Mouse (Mus musculus): ENCODE data around the gene Tead3. TPM values are rescaled to one million over a fixed set of nuclear protein-coding genes. Genes with fewer than 3 reads are reported as not detected.

The Tead3 gene
- polyA plus RNA-seq, 1 experiment from 2014 or later = 15.4 TPM

- H3K4me3 ChIP-seq = no peak overlapping the region
- peaks cover 41% of the 10 kb centered on the region for H3K36me3 ChIP-seq
- no peaks in the 10 kb centered on the region for H3K27me3 ChIP-seq
- H3K4me2 ChIP-seq (replicated peaks) = no peak overlapping the region
- H3K27ac ChIP-seq = peak overlapping the region; percentile 72; the same call in 1 of the 2 replicates
- WGBS = 44% methylated on average over 4 of the region's 4 CpGs
- H3K4me1 ChIP-seq = peaks cover 22% of the 10 kb centered on the region
- H3K9ac ChIP-seq = peak overlapping the region; percentile 32; the same call in 1 of the 2 replicates
- ATAC-seq (ENCODE audit: low FRiP score, low read depth) = no peak
- no peaks in the 10 kb centered on the region for H3K9me3 ChIP-seq
These were observed 56.9 kb downstream of the Tead3 start for GRCm38 (mm10) chr17:28293716-28294115.

GRCm38 (mm10) chr17:28291346-28291745, 59.3 kb downstream of the Tead3 start:
- no peak for ATAC-seq (ENCODE audit: low FRiP score, low read depth)
- H3K4me2 ChIP-seq (replicated peaks) = no peak overlapping the region
- peaks cover 28% of the 10 kb centered on the region for H3K4me1 ChIP-seq
- H3K27me3 ChIP-seq = no peaks in the 10 kb centered on the region
- H3K36me3 ChIP-seq = peaks cover 34% of the 10 kb centered on the region
- no peak overlapping the region for H3K27ac ChIP-seq
- H3K9me3 ChIP-seq = no peaks in the 10 kb centered on the region
- 83% methylated on average over 7 of the region's 7 CpGs for WGBS
- H3K9ac ChIP-seq = no peak overlapping the region
- no peak overlapping the region for H3K4me3 ChIP-seq

GRCm38 (mm10) chr17:28290671-28291070, 59.9 kb downstream of the Tead3 start:
- Histone ChIP-seq H3K27me3 (no peaks in the 10 kb centered on the region), H3K4me3 (no peak overlapping the region), H3K4me1 (peaks cover 34% of the 10 kb centered on the region), H3K27ac (no peak overlapping the region), H3K9ac (no peak overlapping the region), H3K4me2 (replicated peaks) (no peak overlapping the region), H3K9me3 (no peaks in the 10 kb centered on the region), H3K36me3 (peaks cover 31% of the 10 kb centered on the region)
- ATAC-seq (ENCODE audit: low FRiP score, low read depth) = no peak
- 80% methylated on average over 11 of the region's 11 CpGs for WGBS

- Histone ChIP-seq H3K4me2 (replicated peaks) (no peak overlapping the region), H3K9ac (no peak overlapping the region), H3K36me3 (peaks cover 29% of the 10 kb centered on the region), H3K27me3 (no peaks in the 10 kb centered on the region), H3K9me3 (no peaks in the 10 kb centered on the region), H3K4me1 (peaks cover 35% of the 10 kb centered on the region), H3K27ac (no peak overlapping the region), H3K4me3 (no peak overlapping the region)
- WGBS = 75% methylated on average over 3 of the region's 3 CpGs
- ATAC-seq (ENCODE audit: low FRiP score, low read depth) = no peak
These were observed 60.4 kb downstream of the Tead3 start for GRCm38 (mm10) chr17:28290262-28290661.

GRCm38 (mm10) chr17:28287980-28288379, 62.6 kb downstream of the Tead3 start:
- no peaks in the 10 kb centered on the region for H3K27me3 ChIP-seq
- H3K36me3 ChIP-seq = peaks cover 29% of the 10 kb centered on the region
- no peak for ATAC-seq (ENCODE audit: low FRiP score, low read depth)
- 69% methylated on average over 5 of the region's 5 CpGs for WGBS
- H3K4me1 ChIP-seq = peaks cover 36% of the 10 kb centered on the region
- no peak overlapping the region for H3K4me3 ChIP-seq
- no peaks in the 10 kb centered on the region for H3K9me3 ChIP-seq
- H3K27ac ChIP-seq = no peak overlapping the region
- no peak overlapping the region for H3K4me2 ChIP-seq (replicated peaks)
- no peak overlapping the region for H3K9ac ChIP-seq

- H3K36me3 ChIP-seq = peaks cover 27% of the 10 kb centered on the region
- peaks cover 40% of the 10 kb centered on the region for H3K4me1 ChIP-seq
- H3K4me3 ChIP-seq = no peak overlapping the region
- H3K9me3 ChIP-seq = no peaks in the 10 kb centered on the region
- no peak overlapping the region for H3K4me2 ChIP-seq (replicated peaks)
- no peak overlapping the region for H3K27ac ChIP-seq
- ATAC-seq (ENCODE audit: low FRiP score, low read depth) = no peak
- WGBS = 77% methylated on average over 8 of the region's 8 CpGs
- no peaks in the 10 kb centered on the region for H3K27me3 ChIP-seq
- no peak overlapping the region for H3K9ac ChIP-seq
These were observed 63.0 kb downstream of the Tead3 start for GRCm38 (mm10) chr17:28287578-28287977.

GRCm38 (mm10) chr17:28286964-28287363, 63.7 kb downstream of the Tead3 start:
- WGBS = 58% methylated on average over 5 of the region's 5 CpGs

GRCm38 (mm10) chr17:28286133-28286532, 64.5 kb downstream of the Tead3 start:
- peak overlapping the region; percentile 51; the same call in 1 of the 2 replicates for H3K9ac ChIP-seq
- ATAC-seq (ENCODE audit: low FRiP score, low read depth) = no peak
- peaks cover 16% of the 10 kb centered on the region; the same call in 1 of the 2 replicates for H3K36me3 ChIP-seq
- H3K4me1 ChIP-seq = peaks cover 48% of the 10 kb centered on the region
- H3K27ac ChIP-seq = no peak overlapping the region; the same call in 1 of the 2 replicates
- no peak overlapping the region for H3K4me2 ChIP-seq (replicated peaks)
- no peaks in the 10 kb centered on the region for H3K9me3 ChIP-seq
- H3K27me3 ChIP-seq = no peaks in the 10 kb centered on the region
- 78% methylated on average over 10 of the region's 10 CpGs for WGBS
- H3K4me3 ChIP-seq = no peak overlapping the region

More at GRCm38 (mm10) chr17:28286964-28287363, 63.7 kb downstream of the Tead3 start:
- peaks cover 42% of the 10 kb centered on the region for H3K4me1 ChIP-seq
- H3K27me3 ChIP-seq = no peaks in the 10 kb centered on the region
- no peak for ATAC-seq (ENCODE audit: low FRiP score, low read depth)
- no peaks in the 10 kb centered on the region for H3K9me3 ChIP-seq
- H3K4me2 ChIP-seq (replicated peaks) = no peak overlapping the region
- no peak overlapping the region for H3K4me3 ChIP-seq
- H3K36me3 ChIP-seq = peaks cover 21% of the 10 kb centered on the region
- H3K27ac ChIP-seq = no peak overlapping the region
- H3K9ac ChIP-seq = no peak overlapping the region

GRCm38 (mm10) chr17:28283199-28283598, 67.4 kb downstream of the Tead3 start:
- no peak overlapping the region for H3K9ac ChIP-seq
- no peak for ATAC-seq (ENCODE audit: low FRiP score, low read depth)
- 57% methylated on average over 10 of the region's 10 CpGs for WGBS
- no peaks in the 10 kb centered on the region for H3K9me3 ChIP-seq
- no peaks in the 10 kb centered on the region for H3K27me3 ChIP-seq
- H3K4me2 ChIP-seq (replicated peaks) = no peak overlapping the region
- peaks cover 77% of the 10 kb centered on the region for H3K4me1 ChIP-seq
- H3K4me3 ChIP-seq = no peak overlapping the region
- no peak overlapping the region; the same call in 1 of the 2 replicates for H3K27ac ChIP-seq
- peaks cover 7% of the 10 kb centered on the region; the same call in 1 of the 2 replicates for H3K36me3 ChIP-seq

- Histone ChIP-seq H3K36me3 (peaks cover 3% of the 10 kb centered on the region; the same call in 1 of the 2 replicates), H3K4me1 (peaks cover 87% of the 10 kb centered on the region), H3K9ac (no peak overlapping the region), H3K4me3 (no peak overlapping the region), H3K4me2 (replicated peaks) (no peak overlapping the region), H3K9me3 (no peaks in the 10 kb centered on the region), H3K27ac (no peak overlapping the region), H3K27me3 (no peaks in the 10 kb centered on the region)
- WGBS = 89% methylated on average over 7 of the region's 7 CpGs
- ATAC-seq (ENCODE audit: low FRiP score, low read depth) = no peak
These were observed 68.7 kb downstream of the Tead3 start for GRCm38 (mm10) chr17:28281866-28282441.

Other genes starting within 250 kb of the Tead3 start
- gene Scube3, start 208.7 kb downstream of the Tead3 start, polyA plus RNA-seq (2015; fragmentation: Nextera tagmentation; extraction: Ambion mirVana) = 10.3 and 11.3 TPM in 2 replicates
- 42.2 and 43.6 TPM in 2 replicates for gene Zfp523, start 173.7 kb downstream of the Tead3 start, polyA plus RNA-seq (2015; fragmentation: Nextera tagmentation; extraction: Ambion mirVana)
- gene Def6, start 143.0 kb downstream of the Tead3 start, polyA plus RNA-seq (2015; fragmentation: Nextera tagmentation; extraction: Ambion mirVana) = 10.8 and 12.1 TPM in 2 replicates
- 3.0 and 3.4 TPM in 2 replicates for gene Ppard, start 118.1 kb downstream of the Tead3 start, polyA plus RNA-seq (2015; fragmentation: Nextera tagmentation; extraction: Ambion mirVana)
- 36.0 and 37.3 TPM in 2 replicates for gene Fance, start 37.3 kb downstream of the Tead3 start, polyA plus RNA-seq (2015; fragmentation: Nextera tagmentation; extraction: Ambion mirVana)
- 580 and 609 TPM in 2 replicates for gene Rpl10a, start 22.3 kb downstream of the Tead3 start, polyA plus RNA-seq (2015; fragmentation: Nextera tagmentation; extraction: Ambion mirVana)
- 7.1 and 7.5 TPM in 2 replicates for gene Tulp1, start 14.4 kb upstream of the Tead3 start, polyA plus RNA-seq (2015; fragmentation: Nextera tagmentation; extraction: Ambion mirVana)
- gene Fkbp5, start 166.7 kb upstream of the Tead3 start, polyA plus RNA-seq (2015; fragmentation: Nextera tagmentation; extraction: Ambion mirVana) = 26.2 and 27.3 TPM in 2 replicates
- gene Armc12, start 180.0 kb upstream of the Tead3 start, polyA plus RNA-seq (2015; fragmentation: Nextera tagmentation; extraction: Ambion mirVana) = not detected in 2 replicates
- gene Clpsl2, start 198.6 kb upstream of the Tead3 start, polyA plus RNA-seq (2015; fragmentation: Nextera tagmentation; extraction: Ambion mirVana) = not detected in 2 replicates
- 0.60 and 0.91 TPM in 2 replicates for gene Clps, start 209.9 kb upstream of the Tead3 start, polyA plus RNA-seq (2015; fragmentation: Nextera tagmentation; extraction: Ambion mirVana)
- 0.46 and 0.56 TPM in 2 replicates for gene Lhfpl5, start 224.8 kb upstream of the Tead3 start, polyA plus RNA-seq (2015; fragmentation: Nextera tagmentation; extraction: Ambion mirVana)